17 mouse cellular contexts compared by ENCODE assay signal in genomic region chr15:93536191-93536590, GRCm38 (mm10). TPM values are rescaled to one million over a fixed set of nuclear protein-coding genes. Genes with fewer than 3 reads are reported as not detected.
DNase-seq lines count a peak whose midpoint lies in the region; ATAC-seq and TF ChIP-seq lines count a peak whose summit lies in the region.
"Had no signal": no experiment of that assay in that cellular context is flagged by ENCODE, and none has a peak within 500 bp of the region (broad histone marks: within the 10 kb centered on the region; RNA-seq: fewer than 3 reads in every experiment).

No protein-coding gene starts in this region.

- no peak overlapping the region for H3K4me2 ChIP-seq in forebrain, embryonic 13.5 days
- H3K4me2 ChIP-seq in forebrain, embryonic 15.5 days (replicated peaks) = no peak overlapping the region
- H3K4me2 ChIP-seq in forebrain, postnatal 0 days (ENCODE audit: low read depth) = no peak overlapping the region
- H3K4me2 ChIP-seq: embryonic facial prominence, embryonic 13.5 days had no signal

- H3K9me3 ChIP-seq in forebrain, embryonic 13.5 days (replicated peaks) = no peaks in the 10 kb centered on the region
- no peaks in the 10 kb centered on the region for H3K9me3 ChIP-seq in forebrain, embryonic 10.5 days
- H3K9me3 ChIP-seq in forebrain, embryonic 15.5 days = no peaks in the 10 kb centered on the region
- no peaks in the 10 kb centered on the region for H3K9me3 ChIP-seq in forebrain, postnatal 0 days (ENCODE audit: low read length)
- H3K9me3 ChIP-seq: embryonic facial prominence, embryonic 13.5 days had no signal

- H3K36me3 ChIP-seq in forebrain, embryonic 13.5 days (ENCODE audit: poor library complexity, severe bottlenecking) = no peaks in the 10 kb centered on the region
- H3K36me3 ChIP-seq in forebrain, embryonic 10.5 days (replicated peaks) = no peaks in the 10 kb centered on the region
- H3K36me3 ChIP-seq in forebrain, embryonic 15.5 days = no peaks in the 10 kb centered on the region
- H3K36me3 ChIP-seq in forebrain, postnatal 0 days (ENCODE audit: insufficient read depth) = no peaks in the 10 kb centered on the region

- WGBS in forebrain, embryonic 13.5 days = 59% methylated on average over 4 of the region's 4 CpGs
- 91% methylated on average over 4 of the region's 4 CpGs for WGBS in forebrain, embryonic 10.5 days
- WGBS in forebrain, embryonic 15.5 days = 39% methylated on average over 4 of the region's 4 CpGs
- 43% methylated on average over 4 of the region's 4 CpGs for WGBS in forebrain, postnatal 0 days

- H3K27ac ChIP-seq in forebrain, embryonic 13.5 days = no peak overlapping the region
- H3K27ac ChIP-seq in forebrain, embryonic 10.5 days = no peak overlapping the region
- H3K27ac ChIP-seq in forebrain, embryonic 15.5 days (replicated peaks) = peak overlapping the region; percentile 37; the same call in 1 of the 2 replicates
- no peak overlapping the region for H3K27ac ChIP-seq in forebrain, postnatal 0 days (ENCODE audit: low read depth, low read length)
- H3K27ac ChIP-seq: embryonic facial prominence, embryonic 13.5 days had no signal

- H3K4me3 ChIP-seq in forebrain, embryonic 13.5 days = no peak overlapping the region
- H3K4me3 ChIP-seq in forebrain, embryonic 10.5 days = no peak overlapping the region
- no peak overlapping the region for H3K4me3 ChIP-seq in forebrain, embryonic 15.5 days
- H3K4me3 ChIP-seq in forebrain, postnatal 0 days (ENCODE audit: low read depth, low read length) = no peak overlapping the region
- H3K4me3 ChIP-seq: embryonic facial prominence, embryonic 13.5 days had no signal

- no peaks in the 10 kb centered on the region for H3K27me3 ChIP-seq in forebrain, embryonic 13.5 days
- no peaks in the 10 kb centered on the region for H3K27me3 ChIP-seq in forebrain, embryonic 10.5 days (ENCODE audit: poor library complexity, severe bottlenecking)
- H3K27me3 ChIP-seq in forebrain, embryonic 15.5 days = no peaks in the 10 kb centered on the region
- no peaks in the 10 kb centered on the region for H3K27me3 ChIP-seq in forebrain, postnatal 0 days (ENCODE audit: insufficient read depth, low read length)
- H3K27me3 ChIP-seq: embryonic facial prominence, embryonic 13.5 days had no signal

- 0 out of 2 replicates have a peak, but pooled peaks cover 3% of the 10 kb centered on the region for H3K4me1 ChIP-seq in forebrain, embryonic 13.5 days
- peaks cover 22% of the 10 kb centered on the region for H3K4me1 ChIP-seq in forebrain, embryonic 10.5 days
- H3K4me1 ChIP-seq in forebrain, embryonic 15.5 days = peaks cover 13% of the 10 kb centered on the region; the same call in 1 of the 2 replicates
- 0 out of 2 replicates have a peak, but pooled peaks cover 4% of the 10 kb centered on the region for H3K4me1 ChIP-seq in forebrain, postnatal 0 days (ENCODE audit: insufficient read depth)

- no peak for DNase-seq in forebrain, embryonic 10.5 days (ENCODE audit: extremely low spot score, low spot score)
- no peak for DNase-seq in forebrain, postnatal 0 days
- DNase-seq in heart, adult 11 months = peak; percentile 18
- no peak for DNase-seq in heart, adult 8-10 months (ENCODE audit: low spot score)
- no peak for DNase-seq in spleen, adult 12 weeks (ENCODE audit: low spot score)
- DNase-seq: adrenal gland, adult 2 months; adrenal gland, postnatal 10 days; adrenal gland, postnatal 25 days; cerebellum, adult 11-12 months; cerebellum, adult 2 months; cerebellum, adult 9-10 months; cerebellum, postnatal 10 days; cerebellum, postnatal 25 days had no signal

- ATAC-seq in forebrain, embryonic 13.5 days = peak; percentile 50; the same call in 1 of the 2 replicates
- ATAC-seq in forebrain, embryonic 15.5 days (replicated peaks) = 0 out of 2 replicates have a peak, but pooled peaks have one; percentile 61
- no peak; the same call in 1 of the 2 replicates for ATAC-seq in forebrain, postnatal 0 days

- TF ChIP-seq CTCF in forebrain, postnatal 0 days (IDR thresholded peaks at IDR 0.05; ENCODE audit: low read depth) = no peak

- no peak overlapping the region for H3K9ac ChIP-seq in forebrain, embryonic 13.5 days
- no peak overlapping the region for H3K9ac ChIP-seq in forebrain, embryonic 15.5 days (replicated peaks)
- H3K9ac ChIP-seq in forebrain, postnatal 0 days = no peak overlapping the region
- H3K9ac ChIP-seq: embryonic facial prominence, embryonic 13.5 days had no signal

RNA-seq across cellular contexts. Expression of gene Prickle1, which starts 59.5 kb away (rescaled TPM):
- 5.6 and 6.9 TPM in 2 replicates for polyA plus RNA-seq in forebrain, embryonic 13.5 days (2015; fragmentation: Nextera tagmentation; extraction: Ambion mirVana)
- 9.2 and 9.7 TPM in 2 replicates for polyA plus RNA-seq in forebrain, embryonic 10.5 days (2016; fragmentation: Nextera tagmentation; extraction: Ambion mirVana)
- 13.9 and 18.0 TPM in 2 replicates for polyA plus RNA-seq in forebrain, embryonic 15.5 days (2015; fragmentation: Nextera tagmentation; extraction: Ambion mirVana)
- 15.1 and 16.3 TPM in 2 replicates for total RNA-seq in forebrain, postnatal 0 days (2014; rRNA removed)
- polyA plus RNA-seq in forebrain, postnatal 0 days (2015; fragmentation: Nextera tagmentation; extraction: Ambion mirVana) = 15.4 and 15.6 TPM in 2 replicates
- 10 to 100 TPM; 10.8 to 18.3 (median 15.4) TPM for total RNA-seq in heart, adult 8-10 months (2022)
- total RNA-seq: MEL had no signal
